8 mouse cellular contexts compared by ENCODE assay signal in the genomic region with DNA sequence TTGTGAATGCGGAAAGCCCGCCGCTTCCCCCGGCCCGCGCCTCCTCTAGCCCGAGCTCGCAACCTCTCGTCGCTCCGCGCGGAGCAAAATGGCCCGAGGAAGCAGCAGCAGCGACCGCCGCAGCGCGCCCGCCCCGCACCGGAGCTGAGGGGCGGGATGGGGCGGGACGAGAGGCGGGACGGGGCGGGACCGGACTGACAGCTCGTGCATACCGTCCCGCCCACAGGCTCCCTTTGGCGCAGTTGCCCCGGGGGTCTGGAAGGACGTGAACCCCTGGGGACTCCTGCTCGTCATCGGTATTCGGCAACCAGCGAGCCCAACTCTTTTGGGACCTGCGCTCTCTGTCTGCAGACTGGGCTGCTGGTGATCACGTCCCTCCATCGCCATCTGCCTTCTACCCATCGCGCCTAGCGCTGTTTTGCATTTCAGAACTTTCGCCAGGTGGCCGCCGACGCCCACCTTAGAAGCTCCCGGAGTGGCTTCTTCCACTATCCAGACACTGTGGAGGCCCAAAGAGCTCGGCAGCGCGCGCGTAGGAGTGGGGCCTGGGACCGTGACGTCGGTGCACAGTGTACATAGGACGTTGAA. TPM values are rescaled to one million over a fixed set of nuclear protein-coding genes. Genes with fewer than 3 reads are reported as not detected.
A peak's percentile ranks its signal among the peaks of the same experiment; 100 is the strongest.
DNase-seq lines count a peak whose midpoint lies in the region; ATAC-seq lines count a peak whose summit lies in the region.

Fnbp1 (minus strand) TSS at position 142 of the 588 bp plus-strand sequence.

- peak within 1 kb of the TSS; percentile 85 for H3K9ac ChIP-seq in hindbrain, embryonic 12.5 days

- H3K27me3 ChIP-seq in hindbrain, embryonic 12.5 days, result peaks cover 15% of the 10 kb centered on the region

- peak within 1 kb of the TSS; percentile 80 for H3K4me3 ChIP-seq in hindbrain, embryonic 12.5 days

- WGBS in hindbrain, embryonic 12.5 days, result under 1% methylated on average over 47 of the region's 59 CpGs

- DNase-seq in R1 (ENCODE audit: low read depth, low spot score), result peak; percentile 88
- peak; percentile 88 to 92 for DNase-seq in cerebellum, postnatal 14 days
- peak; percentile 76 to 81 for DNase-seq in frontal cortex, postnatal 14 days (ENCODE audit: low spot score in 2 of 2)
- peak; percentile 85 for DNase-seq in layer of hippocampus, postnatal 36 days
- DNase-seq in lung, postnatal 25 days (ENCODE audit: low spot score), result peak; percentile 87
- DNase-seq in retina, adult 2 months (ENCODE audit: low read depth, low spot score), result peak; percentile 53
- peak; percentile 92 to 94 for DNase-seq in thymus, postnatal 36 days

- H3K4me2 ChIP-seq in hindbrain, embryonic 12.5 days (replicated peaks), result peak within 1 kb of the TSS; percentile 73

- H3K36me3 ChIP-seq in hindbrain, embryonic 12.5 days, result peaks cover 14% of the 10 kb centered on the region

- peaks cover 16% of the 10 kb centered on the region for H3K4me1 ChIP-seq in hindbrain, embryonic 12.5 days

- peak within 1 kb of the TSS; percentile 75 for H3K27ac ChIP-seq in hindbrain, embryonic 12.5 days

- ATAC-seq in hindbrain, embryonic 12.5 days (ENCODE audit: low FRiP score), result peak; percentile 94

- no peaks in the 10 kb centered on the region for H3K9me3 ChIP-seq in hindbrain, embryonic 12.5 days (replicated peaks)

RNA-seq across cellular contexts. Expression of gene Fnbp1, which starts in this region (rescaled TPM):
- polyA plus RNA-seq in hindbrain, embryonic 12.5 days (2016; fragmentation: Nextera tagmentation; extraction: Ambion mirVana), result 18.7 and 19.9 TPM in 2 replicates
- total RNA-seq in layer of hippocampus, postnatal 36 days (2021), result 100 to 1,000 TPM; 104 to 118 TPM

Comparison
In these comparisons a context has a peak if more than half of its experiments do, and no peak if none do; other contexts are left out.
1. Peak in every context shown above with its lines: DNase-seq, ATAC-seq, H3K4me3 ChIP-seq and H3K27ac ChIP-seq.